Mouse (Mus musculus) MN1 (cell line): ENCODE measurements around the gene Dync2h1.
"Not testable (repeated sequence)": the region's sequence is repeated elsewhere in the genome, so short reads cannot be mapped to it uniquely, and the experiment has no call there.

Experiments
- DNase-seq: peaks from one replicate; pipeline ENCODE4 v3.0.0-alpha.2; 2016; ENCODE audit warnings: low spot score

Dync2h1 gene

DNA sequence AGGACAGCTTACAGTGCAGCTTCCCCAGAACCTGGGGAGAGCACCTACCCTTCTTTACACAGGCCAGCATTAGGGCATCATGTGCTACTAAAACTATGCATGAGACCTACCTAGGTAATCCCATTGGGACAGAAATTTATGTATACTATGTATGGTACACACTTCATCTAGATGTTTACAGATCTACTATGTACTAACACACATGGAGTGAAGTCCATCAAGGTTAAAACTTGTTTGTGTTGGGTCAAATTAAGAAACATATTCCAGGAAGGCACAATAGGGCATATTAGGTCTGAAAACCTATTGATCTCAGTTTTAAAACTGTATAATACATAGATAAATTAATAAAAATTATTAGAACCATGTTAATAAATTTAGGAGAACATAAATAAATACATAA is 168.6 kb downstream of the Dync2h1 start:
- no peak for DNase-seq

DNA sequence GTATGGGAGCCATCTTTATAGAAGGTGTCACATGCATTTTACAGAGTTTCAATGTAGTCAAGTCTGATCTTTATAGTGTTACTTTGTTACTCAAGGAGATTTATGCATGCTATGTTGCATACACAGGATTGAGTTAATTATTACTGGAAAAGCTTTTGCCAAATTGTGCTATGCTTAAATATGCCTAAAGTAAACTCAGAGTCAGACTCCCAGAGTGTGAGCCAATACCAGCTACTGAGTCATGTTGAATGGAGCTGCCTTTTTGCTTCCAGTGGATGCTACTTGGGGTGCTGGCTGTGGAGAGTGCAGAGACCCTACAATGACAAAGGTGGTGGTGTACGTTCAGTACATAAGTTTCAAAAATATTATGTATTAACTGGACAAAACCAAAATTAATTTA is 169.5 kb downstream of the Dync2h1 start:
- no peak for DNase-seq

DNA sequence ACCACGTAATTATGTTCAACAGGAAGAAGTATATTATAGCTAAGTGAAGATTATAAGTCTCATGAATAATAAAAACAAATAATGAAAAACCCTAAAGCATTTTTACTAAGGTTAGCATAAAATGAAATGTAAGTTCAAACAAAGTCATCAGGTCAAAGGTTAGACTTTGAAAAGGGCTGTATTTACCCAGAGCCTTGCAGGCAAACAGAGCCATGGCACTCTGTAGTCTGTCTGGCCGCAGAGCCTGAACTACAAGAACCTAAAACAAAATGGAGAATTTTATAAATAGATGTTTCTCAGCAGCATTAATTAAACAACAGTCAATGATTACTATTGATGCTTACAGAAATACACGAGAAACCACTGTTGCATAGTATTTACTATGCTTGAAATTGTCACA is 174.5 kb downstream of the Dync2h1 start:
- no peak for DNase-seq

DNA sequence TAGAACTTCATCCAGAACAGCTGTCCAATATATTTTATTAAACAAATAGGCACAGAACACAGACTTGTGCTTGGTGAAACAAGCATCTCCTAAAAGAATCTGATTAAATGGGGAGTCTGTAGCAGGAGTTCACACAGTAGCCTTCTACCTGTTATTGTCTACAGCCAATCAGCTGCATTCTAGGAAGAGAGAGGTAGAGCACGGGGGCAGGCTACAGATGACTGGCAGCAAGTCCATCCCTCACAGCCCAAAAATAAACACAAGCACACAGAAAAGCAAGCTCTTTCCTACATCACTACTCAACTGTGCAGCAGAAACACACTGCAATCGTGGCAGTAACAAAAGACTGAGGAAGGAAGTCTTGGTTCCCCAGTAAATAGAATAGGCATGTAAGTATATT is 189.4 kb downstream of the Dync2h1 start:
- DNase-seq = no peak

DNA sequence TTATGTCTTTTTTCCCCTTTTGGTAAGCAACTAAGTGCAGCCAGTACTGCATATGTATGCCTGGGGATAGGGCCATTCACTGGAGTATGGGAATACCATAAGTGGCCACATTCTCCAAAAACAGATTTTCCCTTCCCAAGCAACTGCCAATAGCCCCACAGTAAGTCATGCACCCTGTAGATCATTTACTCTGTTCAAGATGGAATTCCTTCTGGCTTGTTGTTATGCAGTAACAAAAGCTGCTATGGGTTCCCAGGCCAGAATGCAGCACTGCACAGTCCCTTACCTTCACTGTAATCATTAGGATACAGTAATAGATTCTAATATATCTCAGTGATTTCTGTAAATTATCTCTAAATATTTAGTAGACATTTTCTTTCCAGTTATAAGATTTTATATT is 190.0 kb downstream of the Dync2h1 start:
- no peak for DNase-seq

DNA sequence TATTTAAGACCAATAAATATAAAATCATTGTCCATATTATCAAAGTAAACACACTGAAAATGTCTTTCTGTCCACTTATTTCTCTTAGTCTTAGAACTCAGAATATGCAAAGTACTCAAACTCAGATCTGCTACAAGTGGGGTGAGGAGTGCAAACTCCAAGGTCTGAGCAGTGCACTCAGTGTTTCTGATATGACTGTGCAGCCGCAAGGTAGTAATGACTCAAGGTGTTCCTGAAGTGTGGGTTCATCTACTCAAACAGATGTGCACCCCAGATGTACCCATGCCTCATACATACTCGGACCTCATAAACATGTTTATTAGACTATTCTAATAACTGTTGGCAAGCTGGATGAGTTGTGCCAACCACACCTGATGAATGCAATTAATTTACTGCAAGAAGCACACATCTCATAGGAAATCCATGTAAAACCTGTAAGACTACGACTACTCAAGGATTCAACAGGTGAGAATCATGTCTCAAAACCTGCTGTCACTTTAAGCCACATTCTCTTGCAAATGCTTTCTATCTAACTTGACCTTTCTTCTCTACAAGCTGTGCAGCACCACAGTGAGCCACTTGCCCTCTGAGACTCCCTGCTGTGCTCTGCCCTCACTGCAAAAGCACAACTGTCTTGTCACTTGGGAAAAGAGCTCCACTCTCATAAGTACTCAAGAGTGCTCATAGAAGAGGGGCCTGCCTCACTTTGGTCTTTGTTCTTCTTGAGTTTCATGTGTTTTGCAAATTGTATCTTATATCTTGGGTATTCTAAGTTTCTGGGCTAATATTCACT is 195.2 kb downstream of the Dync2h1 start:
- DNase-seq = no peak

DNA sequence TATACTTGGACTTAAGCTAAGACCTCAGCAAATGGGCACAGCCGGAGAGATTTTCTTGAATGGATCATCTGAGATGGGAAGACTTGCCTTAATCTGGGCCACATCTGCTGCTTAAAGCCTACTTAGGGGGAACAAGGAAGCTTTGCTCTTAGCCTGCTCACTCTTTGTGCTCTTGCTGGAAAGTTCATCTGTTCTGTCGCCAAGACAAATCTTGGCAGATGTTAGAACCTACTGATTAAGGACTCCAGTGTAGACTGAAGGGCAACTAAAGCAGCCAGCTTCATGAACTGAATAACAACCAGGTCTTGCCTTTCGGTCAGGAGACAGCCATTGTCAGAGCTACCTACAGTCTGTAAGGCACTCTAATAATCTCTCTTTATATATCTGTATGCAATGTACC is 198.1 kb downstream of the Dync2h1 start:
- DNase-seq = no peak

DNA sequence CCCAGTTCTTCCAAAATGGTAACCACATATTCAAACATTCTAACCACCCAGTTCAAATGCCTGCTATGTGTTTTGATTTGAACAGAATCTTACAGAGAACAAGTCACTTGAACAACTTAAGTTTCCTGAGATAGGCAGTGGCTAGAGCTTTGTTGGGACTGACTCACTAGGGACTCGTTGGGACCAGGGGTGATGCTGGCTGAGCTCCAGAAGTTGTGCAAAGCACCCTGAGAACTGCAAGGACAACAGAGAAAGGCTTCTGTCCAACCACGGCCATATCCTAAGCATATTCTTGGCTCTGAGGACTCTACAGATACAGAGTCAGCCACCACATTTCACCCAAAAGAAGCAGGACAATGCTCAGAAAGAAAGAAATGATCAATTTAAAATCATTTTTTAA is 215.1 kb downstream of the Dync2h1 start:
- DNase-seq = no peak

DNA sequence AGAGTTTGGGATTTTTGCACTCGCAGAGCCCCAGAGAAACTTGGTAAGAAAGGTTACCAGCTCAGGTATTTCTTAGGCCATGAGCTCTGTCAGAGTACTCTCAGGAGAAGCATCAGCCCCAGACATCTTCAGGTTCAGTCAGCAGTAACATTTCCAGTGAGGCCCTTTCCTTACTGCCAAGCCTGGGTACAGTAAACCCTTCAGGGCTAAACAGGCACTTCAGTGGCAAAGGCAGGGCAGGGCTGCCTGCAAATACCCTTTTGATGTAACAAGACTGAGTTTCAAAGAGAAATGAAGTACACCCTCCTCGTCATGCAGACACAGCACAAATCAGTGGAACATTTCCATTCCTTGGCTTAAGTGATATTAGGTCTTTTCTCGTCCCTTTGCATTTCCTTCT is 219.2 kb downstream of the Dync2h1 start:
- no peak for DNase-seq

DNA sequence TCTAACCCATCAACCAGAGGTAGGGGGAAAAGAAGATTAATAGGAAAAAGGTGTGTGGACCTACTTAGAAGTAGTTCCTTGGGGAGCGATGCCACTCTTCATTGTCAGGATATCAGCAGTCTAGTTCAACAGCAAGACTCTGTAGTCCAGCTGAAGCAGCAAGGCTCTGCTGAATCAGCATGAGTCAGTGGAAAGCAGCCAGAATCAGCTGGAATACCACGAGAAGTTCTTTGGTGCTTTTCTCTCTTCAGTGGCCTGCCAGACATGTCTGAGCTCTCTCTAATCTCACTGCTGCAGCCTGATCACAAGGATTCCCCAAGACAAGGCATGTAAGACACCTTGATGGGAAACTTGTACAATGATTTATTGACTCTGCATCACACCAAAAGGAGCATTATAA is 225.9 kb downstream of the Dync2h1 start:
- DNase-seq = no peak

DNA sequence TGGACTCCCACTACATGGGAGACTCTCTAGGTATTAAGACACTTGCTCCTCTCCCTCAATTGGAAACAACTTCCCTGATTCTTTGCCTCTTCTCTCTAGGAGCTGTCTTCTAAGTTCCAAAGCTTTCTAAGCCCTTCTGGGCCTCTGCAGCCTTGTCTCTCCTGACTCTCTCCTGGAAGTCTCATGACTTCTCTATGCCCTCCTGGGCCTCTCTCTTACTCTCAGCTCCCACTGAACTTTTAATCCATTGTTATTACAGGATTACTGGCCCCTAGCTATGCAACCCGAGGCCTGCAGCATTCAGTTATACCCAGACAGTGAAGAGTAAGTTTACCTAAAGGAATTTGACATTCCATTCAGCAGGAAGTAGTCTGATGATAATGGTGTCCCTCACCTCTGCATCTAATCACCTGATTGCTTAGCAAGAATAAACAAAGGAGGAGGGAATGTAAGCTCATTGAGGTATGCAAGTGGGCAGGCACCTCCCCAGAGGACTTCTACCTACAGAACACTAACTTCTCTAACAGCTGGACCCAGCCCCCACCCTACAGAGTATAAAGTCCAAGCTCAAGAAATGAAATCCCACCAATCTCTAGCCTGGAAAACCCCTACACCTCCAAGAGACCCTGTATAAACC is 256.7 kb downstream of the Dync2h1 start:
- no peak for DNase-seq

DNA sequence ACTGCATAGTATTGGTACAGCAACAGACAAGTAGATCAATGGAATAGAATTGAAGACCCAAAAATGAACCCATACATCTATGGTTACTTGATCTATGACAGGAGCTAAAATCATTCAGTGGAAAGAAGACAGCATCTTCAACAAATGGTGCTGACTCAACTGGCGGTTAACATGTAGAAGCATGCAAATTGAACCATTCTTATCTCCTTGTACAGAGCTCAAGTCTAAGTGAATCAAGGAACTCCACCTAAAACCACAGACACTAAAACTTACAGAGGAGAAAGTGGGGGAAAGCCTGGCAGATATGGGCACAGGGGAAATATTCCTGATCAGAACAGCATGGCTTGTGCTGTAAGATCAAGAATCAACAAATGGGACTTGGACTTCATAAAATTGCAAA is 270.8 kb downstream of the Dync2h1 start:
- no peak for DNase-seq

DNA sequence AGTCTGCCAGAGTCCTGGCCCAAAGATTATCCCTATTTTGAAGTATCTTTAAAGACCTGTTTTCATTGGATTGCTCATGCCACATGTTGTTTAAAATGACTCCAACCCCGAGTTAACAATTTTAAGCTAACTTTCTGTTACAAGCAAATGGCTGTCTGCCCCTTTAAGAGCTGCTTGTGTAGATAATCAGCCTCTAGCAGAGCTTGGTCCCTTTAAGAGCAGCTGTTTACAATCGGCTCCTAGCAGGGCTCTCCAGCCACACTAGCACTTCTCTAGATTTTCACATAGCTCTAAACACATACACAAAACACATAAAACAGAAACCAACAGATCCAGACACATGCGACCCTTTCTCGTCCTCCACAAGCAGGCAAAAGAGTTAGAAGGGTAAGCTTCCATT is 273.7 kb downstream of the Dync2h1 start:
- not testable (repeated sequence) for DNase-seq

DNA sequence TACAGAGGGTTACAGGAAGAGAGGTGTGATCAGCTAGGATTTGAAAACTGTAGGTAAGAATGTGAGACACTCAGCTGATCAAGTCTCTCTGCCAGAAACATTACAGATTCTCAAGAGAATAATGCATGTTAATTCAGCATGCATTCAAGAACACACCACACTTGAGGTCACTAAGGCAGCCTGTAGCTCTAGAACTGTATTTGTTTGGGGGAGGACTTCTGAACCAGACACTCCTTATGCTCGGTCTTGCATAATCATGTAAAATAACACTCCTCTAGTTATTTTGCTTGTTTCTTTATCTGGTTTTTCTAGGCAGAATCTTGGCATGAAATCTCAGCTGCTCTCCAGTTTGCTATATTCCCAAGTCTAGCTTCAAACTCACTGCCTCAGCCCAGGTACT is 282.6 kb downstream of the Dync2h1 start:
- DNase-seq = no peak

DNA sequence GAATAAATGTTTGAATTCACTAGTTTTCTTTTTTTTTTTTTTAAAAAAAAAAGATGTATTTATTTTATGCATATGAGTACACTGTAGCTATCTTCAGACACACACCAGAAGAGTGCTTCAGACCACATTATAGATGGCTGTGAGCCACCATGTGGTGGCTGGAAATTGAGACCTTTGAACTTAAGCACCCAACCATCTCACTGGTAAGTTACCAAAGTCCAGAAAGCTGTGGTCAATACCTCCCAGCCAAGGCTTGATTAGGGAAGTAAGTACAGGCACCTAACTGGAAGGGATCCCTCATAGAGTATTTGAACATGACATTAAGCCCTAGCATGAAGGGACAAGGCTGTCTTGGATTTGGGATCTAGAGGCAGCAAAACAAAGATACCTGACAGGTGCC is 292.9 kb downstream of the Dync2h1 start:
- DNase-seq = no peak

DNA sequence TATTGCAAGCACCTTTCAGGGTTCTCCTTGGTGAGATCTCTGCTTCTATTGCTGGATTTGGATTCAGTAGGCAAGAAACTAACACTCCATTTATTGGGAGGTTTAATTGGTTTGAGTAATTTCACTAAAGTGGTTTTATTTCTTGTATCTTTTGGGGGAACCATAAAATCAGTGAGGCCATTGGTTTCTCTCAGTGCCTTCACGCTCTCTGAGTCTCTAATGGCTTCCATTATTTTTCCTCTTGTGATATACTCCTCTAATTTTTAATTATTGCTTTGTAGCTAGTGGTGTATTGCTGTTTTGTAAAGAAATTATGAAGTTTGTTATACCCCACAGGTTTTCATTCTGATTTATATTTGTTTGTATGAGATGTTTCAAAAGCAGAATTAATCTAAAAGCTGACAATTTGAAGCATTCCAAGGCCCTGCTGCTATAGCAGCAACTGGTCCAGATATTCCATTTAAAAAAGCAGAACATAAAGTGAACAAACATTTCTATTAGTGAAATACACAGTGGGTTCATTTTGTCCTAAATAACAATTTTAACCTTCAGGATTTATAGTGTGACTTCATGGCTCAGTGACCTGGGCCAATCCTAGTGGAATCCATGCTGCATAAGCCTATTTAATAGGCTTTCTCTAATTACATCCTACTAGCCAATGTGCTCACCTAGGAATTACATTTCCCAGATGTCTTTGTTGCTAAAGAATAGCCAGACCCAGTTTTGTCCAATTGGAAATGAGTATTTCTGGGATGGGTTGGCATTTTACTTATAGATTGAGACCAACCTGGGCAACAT is 302.9 kb downstream of the Dync2h1 start:
- DNase-seq = no peak
